Mouse (Mus musculus): ENCODE data around the gene Stra8. TPM values are rescaled to one million over a fixed set of nuclear protein-coding genes. Genes with fewer than 3 reads are reported as not detected.

Stra8 gene
- not detected in 2 replicates for polyA plus RNA-seq (2015; fragmentation: Nextera tagmentation; extraction: Ambion mirVana)

DNA sequence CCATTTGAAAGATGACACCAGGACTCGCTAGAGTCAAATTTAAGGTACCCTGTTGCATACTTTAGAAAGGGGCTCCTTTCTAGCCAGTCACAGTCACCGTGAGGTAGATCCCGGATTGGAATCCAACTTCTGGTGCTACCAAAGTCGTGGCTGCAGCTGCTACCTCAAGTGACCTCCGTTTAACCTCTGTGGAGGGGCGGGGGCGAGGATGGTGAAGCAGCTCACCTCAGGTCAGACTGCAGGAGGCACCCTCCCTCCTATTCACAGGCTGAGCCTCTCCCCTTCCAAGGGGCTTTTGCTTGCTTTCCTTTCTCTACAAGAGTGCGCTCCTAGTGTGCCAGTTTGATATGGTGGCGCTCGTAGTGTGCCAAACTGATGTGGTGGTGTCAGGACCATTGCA is at the start of gene Stra8:
Stra8 (plus strand) TSS at position 208 of the 400 bp plus-strand sequence.

DNA sequence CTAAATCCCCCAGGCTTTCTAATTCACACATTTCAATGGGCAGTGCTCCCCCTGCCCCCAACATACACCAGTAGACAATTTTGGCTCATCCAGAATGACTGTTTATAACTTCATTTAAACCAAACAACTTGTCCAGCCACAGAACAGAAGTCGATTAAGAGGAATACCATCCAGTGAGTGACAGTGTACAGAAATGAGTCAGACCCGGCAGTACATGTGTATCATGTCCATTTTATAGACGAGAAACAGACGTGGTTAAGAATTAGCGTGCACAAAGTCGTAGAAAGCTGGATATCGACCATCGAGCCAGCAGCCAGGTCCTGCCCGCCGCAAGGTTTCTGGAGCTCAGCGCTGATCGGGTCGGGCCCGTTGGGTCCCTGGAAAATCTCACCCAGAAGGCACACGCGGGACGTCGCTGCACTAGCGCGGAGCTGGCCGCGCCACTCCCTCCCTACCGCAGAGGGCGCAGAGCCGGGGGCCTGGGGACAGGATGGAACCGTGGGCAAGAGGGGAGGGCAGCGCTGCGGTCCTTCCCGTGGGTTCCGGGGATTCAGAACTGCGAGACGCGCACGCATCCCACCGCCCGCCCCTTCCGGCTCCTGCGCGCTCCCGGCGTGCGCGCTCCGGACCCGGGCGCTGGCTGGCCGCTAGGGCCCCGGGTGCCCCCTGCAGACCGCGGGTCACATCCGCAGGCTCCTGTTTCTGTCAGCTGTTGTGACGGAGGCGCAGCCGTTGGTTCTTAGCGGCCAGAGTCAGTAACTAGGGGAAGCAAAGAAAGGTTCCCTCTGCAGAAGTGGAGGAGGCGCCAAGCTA is 42.2 kb upstream of the Stra8 start, which contains the start of gene Cyren:
Cyren (minus strand) TSS at position 552 of the 813 bp plus-strand sequence.

DNA sequence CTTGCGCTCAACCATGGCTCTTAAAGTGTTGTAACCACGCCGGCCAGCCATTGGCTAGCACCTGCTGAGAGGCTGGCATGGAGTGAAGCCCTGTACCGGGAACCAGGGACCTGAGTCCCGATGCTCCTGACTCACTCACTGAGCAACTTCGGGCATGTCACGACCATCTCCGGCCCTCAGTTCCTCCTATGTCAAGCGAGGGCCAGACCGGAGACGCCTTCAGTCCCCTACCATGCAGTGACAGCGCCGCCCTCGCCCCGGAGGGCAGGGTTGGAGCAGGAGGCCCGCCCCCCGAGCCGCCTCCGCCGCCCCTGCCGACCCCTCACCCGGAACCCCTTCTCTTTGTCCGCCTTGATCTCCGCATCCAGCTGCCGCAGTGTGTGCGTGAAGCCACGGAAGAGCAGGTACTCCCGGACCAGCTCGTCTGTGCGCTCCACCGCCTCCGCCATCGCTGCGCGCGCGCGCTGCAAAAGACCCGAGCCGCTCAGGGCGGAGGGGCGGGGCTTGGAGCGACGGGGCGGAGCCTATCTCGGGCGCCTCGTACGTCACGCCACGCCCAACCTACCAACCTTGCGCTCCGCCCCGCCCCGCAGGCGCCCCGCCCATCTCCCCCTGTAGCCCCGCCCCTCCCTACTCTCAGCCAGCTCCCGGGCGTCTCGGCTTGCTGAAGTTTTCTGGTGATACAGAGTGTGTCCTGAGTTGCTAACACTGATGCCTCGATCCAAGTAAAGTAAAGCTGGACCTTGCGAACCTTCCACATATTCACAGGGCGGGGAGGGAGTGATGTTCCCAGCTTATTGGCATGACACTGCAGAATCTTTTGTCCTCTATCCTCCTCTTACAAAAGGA is 9.4 kb upstream of the Stra8 start, which contains the start of gene Wdr91:
Wdr91 (minus strand) TSS at position 506 of the 849 bp plus-strand sequence.

DNA sequence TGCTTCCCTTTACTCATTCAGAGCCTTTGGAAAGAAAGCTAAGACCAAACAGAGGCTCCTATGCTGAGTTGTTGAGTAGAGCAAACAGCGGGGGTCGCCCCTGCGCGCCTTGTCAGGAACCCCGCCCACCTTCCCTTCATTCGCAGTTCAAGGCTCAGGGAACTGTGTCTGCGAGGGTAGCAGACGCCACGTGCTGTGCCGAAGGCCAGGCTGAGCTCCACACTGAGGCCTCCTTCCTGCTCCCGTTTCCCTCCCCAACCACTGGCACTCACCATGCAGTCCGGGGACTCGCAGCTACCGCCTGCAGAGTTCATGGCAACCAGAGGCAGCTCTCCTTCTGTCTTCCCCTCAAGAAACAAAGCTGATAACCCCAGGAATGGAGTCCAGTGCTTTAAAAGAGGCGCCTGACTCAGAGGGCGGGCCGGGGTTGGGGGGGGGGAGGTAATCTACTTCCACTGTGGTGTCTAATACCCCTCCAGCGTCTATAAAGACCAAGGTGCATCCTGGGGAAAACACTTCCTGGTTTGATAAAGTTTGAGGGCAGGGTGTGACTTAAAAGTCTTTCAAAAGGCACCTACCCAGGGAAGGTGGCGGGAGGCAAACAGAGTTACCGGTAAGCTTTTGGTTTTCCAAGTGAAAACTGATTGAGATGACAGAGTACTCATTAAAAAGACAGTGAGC is 68.3 kb downstream of the Stra8 start, which contains the start of gene Slc23a4:
Slc23a4 (minus strand) TSS at position 324 of the 681 bp plus-strand sequence.

Other genes with a start within 250 kb of the Stra8 start
- 6.7 and 9.2 TPM in 2 replicates for gene Agbl3, start 139.7 kb upstream of the Stra8 start, polyA plus RNA-seq (2015; fragmentation: Nextera tagmentation; extraction: Ambion mirVana)
- gene Tmem140, start 57.0 kb upstream of the Stra8 start, polyA plus RNA-seq (2015; fragmentation: Nextera tagmentation; extraction: Ambion mirVana), result 7.6 and 9.4 TPM in 2 replicates
- 5.3 and 5.4 TPM in 2 replicates for gene Cyren, start 42.1 kb upstream of the Stra8 start, polyA plus RNA-seq (2015; fragmentation: Nextera tagmentation; extraction: Ambion mirVana)
- 5.9 and 6.1 TPM in 2 replicates for gene Wdr91, start 9.3 kb upstream of the Stra8 start, polyA plus RNA-seq (2015; fragmentation: Nextera tagmentation; extraction: Ambion mirVana)
- 0.07 and 0.12 TPM in 2 replicates for gene Slc23a4, start 68.2 kb downstream of the Stra8 start, polyA plus RNA-seq (2015; fragmentation: Nextera tagmentation; extraction: Ambion mirVana)
- gene Cnot4, start 213.6 kb downstream of the Stra8 start, polyA plus RNA-seq (2015; fragmentation: Nextera tagmentation; extraction: Ambion mirVana), result 13.8 and 15.1 TPM in 2 replicates